Mouse (Mus musculus): ENCODE data around the gene Dnajb4.

DNA sequence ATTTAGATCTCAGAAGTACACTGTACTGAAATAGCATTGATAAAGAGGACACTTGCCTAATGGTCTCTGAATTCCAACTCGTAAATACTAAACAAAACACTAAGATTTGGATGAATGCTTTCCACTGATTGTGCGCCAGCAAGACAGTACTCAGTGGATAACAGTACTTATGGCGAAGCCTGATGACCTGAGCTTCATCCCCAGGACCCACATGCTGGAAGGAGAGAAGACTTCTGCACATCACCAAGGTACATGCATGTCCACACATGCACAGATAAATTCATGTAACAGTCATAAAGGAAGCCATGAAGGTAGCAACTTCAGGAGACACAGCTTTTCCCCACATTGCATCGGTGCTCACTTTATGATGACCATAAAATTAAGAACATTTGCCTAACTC, 31.3 kb downstream of the Dnajb4 start:
- TF ChIP-seq CTCF (IDR thresholded peaks at IDR 0.05; ENCODE audit: low read depth): no peak
- TF ChIP-seq EP300 (IDR thresholded peaks at IDR 0.05; ENCODE audit: low read depth): no peak

Data from liver, postnatal 0 days (tissue).